Mouse (Mus musculus): ENCODE data around the gene Slirp. TPM values are rescaled to one million over a fixed set of nuclear protein-coding genes. Genes with fewer than 3 reads are reported as not detected.

Gene Slirp
- polyA plus RNA-seq, 1 experiment from 2014 or later, result 269 TPM

DNA sequence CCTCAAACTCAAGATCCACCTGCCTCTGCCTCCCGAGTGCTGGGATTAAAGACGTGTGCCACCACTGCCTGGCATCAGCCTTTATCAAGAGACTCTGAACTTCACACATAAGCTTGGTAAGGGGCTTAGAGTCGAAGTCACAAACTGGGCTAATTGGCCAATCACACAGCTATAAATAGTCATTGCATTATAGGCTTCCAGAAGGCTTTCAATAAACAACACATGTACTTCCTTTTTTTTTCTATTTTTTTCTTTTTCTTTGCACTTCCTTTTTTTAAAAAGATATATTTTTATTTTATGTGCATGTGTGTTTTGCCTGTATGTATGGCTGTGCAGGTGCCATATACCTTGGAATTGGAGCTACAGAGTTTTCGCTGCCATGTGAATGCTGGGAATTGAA is 28.3 kb upstream of the Slirp start:
- Histone ChIP-seq H3K4me3 (no peak overlapping the region), H3K36me3 (no peaks in the 10 kb centered on the region), H3K4me1 (peaks cover 13% of the 10 kb centered on the region), H3K9ac (no peak overlapping the region), H3K4me2 (replicated peaks) (no peak overlapping the region), H3K9me3 (replicated peaks) (no peaks in the 10 kb centered on the region), H3K27me3 (no peaks in the 10 kb centered on the region), H3K27ac (no peak overlapping the region)
- WGBS, result 81% methylated on average over 4 of the region's 4 CpGs
- no peak for ATAC-seq (ENCODE audit: low FRiP score)

DNA sequence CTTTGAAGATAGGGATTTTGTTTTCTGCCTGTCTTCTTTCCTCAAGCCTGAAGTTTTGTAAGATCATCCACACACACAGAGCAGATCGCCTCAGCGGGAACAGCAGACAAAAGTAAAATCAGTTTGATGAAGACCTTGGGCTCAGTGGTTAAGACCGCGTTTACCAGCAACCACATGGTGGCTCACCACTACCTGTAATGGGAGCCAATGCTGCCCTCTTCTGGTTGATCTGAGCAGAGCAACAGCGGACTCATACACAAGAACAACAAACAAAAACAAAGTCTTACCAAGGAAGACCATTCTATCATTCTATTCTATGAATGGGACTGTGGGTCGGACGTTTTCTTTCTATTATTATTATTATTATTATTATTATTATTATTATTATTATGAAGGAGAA is 27.0 kb upstream of the Slirp start:
- Histone ChIP-seq H3K27ac (no peak overlapping the region), H3K27me3 (no peaks in the 10 kb centered on the region), H3K36me3 (no peaks in the 10 kb centered on the region), H3K9me3 (replicated peaks) (no peaks in the 10 kb centered on the region), H3K4me1 (peaks cover 13% of the 10 kb centered on the region), H3K4me2 (replicated peaks) (no peak overlapping the region), H3K4me3 (no peak overlapping the region), H3K9ac (no peak overlapping the region)
- WGBS, result 36% methylated on average over 7 of the region's 7 CpGs
- ATAC-seq (ENCODE audit: low FRiP score), result no peak

DNA sequence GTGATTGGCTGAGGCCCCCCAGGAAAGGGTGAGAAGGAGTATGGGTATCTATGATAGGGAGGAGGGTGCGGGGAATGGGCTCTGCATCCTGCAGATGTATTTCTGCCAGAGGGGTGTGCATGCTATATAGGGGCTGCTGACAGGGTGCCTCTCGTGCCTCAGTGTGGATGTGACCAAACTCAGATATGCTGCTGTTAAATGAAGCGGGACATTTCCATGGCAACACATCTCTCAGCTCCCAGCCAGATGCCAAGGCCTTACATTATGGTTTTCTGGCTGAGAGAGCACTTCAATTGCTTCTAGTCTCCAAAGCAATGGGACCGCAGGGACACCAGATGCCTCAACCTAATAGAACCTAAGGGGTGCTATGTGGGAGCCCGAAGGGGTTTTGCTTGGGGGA is 24.8 kb upstream of the Slirp start:
- Histone ChIP-seq H3K27me3 (no peaks in the 10 kb centered on the region), H3K4me1 (peaks cover 13% of the 10 kb centered on the region), H3K9me3 (replicated peaks) (no peaks in the 10 kb centered on the region), H3K27ac (peak overlapping the region; percentile 83), H3K4me2 (replicated peaks) (no peak overlapping the region), H3K9ac (no peak overlapping the region), H3K4me3 (no peak overlapping the region), H3K36me3 (0 out of 2 replicates have a peak, but pooled peaks cover 3% of the 10 kb centered on the region)
- WGBS, result 42% methylated on average over 5 of the region's 5 CpGs
- peak; percentile 94 for ATAC-seq (ENCODE audit: low FRiP score)

DNA sequence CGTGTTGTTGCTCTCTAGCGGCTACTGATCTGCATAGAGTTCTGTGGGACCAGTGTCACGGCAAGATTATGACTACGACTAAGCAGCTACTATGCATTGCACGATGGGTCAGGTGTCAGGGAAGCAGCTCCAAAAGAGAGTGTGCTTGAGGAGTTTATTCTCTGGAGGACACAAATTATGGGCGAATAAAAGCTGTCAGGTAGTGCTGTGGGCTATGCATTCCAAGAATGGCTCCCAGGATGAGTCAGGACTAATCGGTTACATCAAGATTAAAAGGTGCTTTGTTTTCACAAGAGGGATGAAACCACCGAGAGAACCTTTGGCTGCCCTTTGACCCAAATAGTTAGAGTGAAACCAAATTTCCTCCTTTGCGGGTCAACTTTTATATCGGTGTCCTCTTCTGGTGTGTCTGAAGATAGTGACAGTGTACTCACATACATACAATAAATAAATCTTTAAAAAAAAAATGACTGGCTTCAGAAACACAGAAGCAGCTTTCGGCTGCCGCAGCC is 23.7 kb upstream of the Slirp start:
- no peaks in the 10 kb centered on the region for H3K9me3 ChIP-seq (replicated peaks)
- no peaks in the 10 kb centered on the region for H3K27me3 ChIP-seq
- H3K9ac ChIP-seq, result no peak overlapping the region
- no peak overlapping the region for H3K4me3 ChIP-seq
- no peak overlapping the region for H3K4me2 ChIP-seq (replicated peaks)
- 74% methylated on average over 12 of the region's 12 CpGs for whole genome bisulfite sequencing
- peaks cover 19% of the 10 kb centered on the region for H3K4me1 ChIP-seq
- ATAC-seq (ENCODE audit: low FRiP score), result no peak
- peak overlapping the region; percentile 83 for H3K27ac ChIP-seq
- 0 out of 2 replicates have a peak, but pooled peaks cover 3% of the 10 kb centered on the region for H3K36me3 ChIP-seq

GRCm38 (mm10) chr12:87421708-87422507 is 21.8 kb upstream of the Slirp start:
- ATAC-seq (ENCODE audit: low FRiP score), result no peak
- Histone ChIP-seq H3K27me3 (no peaks in the 10 kb centered on the region), H3K9me3 (replicated peaks) (no peaks in the 10 kb centered on the region), H3K4me3 (no peak overlapping the region), H3K4me2 (replicated peaks) (no peak overlapping the region), H3K36me3 (peaks cover 19% of the 10 kb centered on the region), H3K9ac (no peak overlapping the region), H3K27ac (no peak overlapping the region), H3K4me1 (peaks cover 19% of the 10 kb centered on the region)
- 76% methylated on average over 5 of the region's 5 CpGs for WGBS

GRCm38 (mm10) chr12:87423700-87424099 is 20.0 kb upstream of the Slirp start:
- 34% methylated on average over 1 of the region's 1 CpGs for WGBS
- no peaks in the 10 kb centered on the region for H3K27me3 ChIP-seq
- no peak overlapping the region for H3K27ac ChIP-seq
- H3K9ac ChIP-seq, result no peak overlapping the region
- H3K4me3 ChIP-seq, result no peak overlapping the region
- H3K36me3 ChIP-seq, result peaks cover 35% of the 10 kb centered on the region
- no peaks in the 10 kb centered on the region for H3K9me3 ChIP-seq (replicated peaks)
- H3K4me2 ChIP-seq (replicated peaks), result no peak overlapping the region
- peaks cover 19% of the 10 kb centered on the region for H3K4me1 ChIP-seq
- ATAC-seq (ENCODE audit: low FRiP score), result no peak

DNA sequence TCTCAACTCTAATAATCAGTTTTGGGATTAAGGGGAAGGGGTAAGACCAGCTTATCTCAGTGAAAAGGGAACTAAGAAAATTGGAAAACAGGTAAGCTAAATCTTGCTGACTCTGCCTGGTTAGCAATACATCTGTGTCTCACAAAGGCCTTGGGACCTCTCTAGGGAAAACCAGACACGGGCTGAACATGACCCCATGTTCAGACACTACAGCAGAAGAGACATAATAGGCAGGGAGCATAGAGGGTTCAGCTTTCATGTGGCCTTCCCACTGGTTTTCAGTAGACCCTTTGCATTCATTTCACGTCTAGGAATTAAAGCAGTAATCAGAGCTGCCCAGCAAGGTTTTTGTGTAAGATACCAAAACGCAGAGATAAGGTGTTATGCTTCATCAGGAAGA is 19.2 kb upstream of the Slirp start:
- H3K4me3 ChIP-seq, result no peak overlapping the region
- peaks cover 11% of the 10 kb centered on the region for H3K4me1 ChIP-seq
- ATAC-seq (ENCODE audit: low FRiP score), result no peak
- H3K4me2 ChIP-seq (replicated peaks), result no peak overlapping the region
- no peak overlapping the region for H3K9ac ChIP-seq
- WGBS, result 32% methylated on average over 3 of the region's 3 CpGs
- H3K27ac ChIP-seq, result peak overlapping the region; percentile 52
- no peaks in the 10 kb centered on the region for H3K27me3 ChIP-seq
- H3K9me3 ChIP-seq (replicated peaks), result no peaks in the 10 kb centered on the region
- peaks cover 43% of the 10 kb centered on the region for H3K36me3 ChIP-seq

DNA sequence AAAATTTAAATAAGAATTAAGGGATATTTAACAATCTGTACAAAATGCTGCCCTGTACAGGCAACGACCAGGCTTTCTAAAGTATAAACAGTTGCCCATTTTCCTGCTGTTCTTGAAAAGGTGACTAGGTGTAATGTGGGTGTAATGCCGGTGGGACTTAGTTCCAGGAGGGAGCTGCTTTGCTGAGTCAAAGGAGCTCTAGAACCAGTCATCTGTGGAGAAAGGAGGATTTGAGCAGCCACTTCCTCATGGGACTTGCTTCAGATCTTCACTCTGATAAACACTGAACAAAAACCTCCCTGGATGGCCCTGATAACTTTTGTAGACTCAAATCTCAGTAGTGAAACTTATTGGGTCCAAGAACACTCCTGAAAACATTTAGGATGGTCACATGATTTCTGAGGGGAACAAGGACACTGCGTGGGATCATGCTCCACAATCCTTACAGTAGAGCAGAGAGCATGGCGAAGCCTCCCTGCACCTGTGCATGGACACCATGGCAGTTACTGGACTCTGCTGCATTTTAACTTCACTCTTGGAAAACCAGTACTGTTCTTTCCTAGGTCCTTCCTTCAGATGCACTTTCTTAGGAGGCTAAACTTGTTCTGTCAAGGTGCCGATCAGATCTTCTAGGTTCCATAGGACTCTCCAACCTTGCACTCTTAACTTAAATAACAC is 17.2 kb upstream of the Slirp start:
- Histone ChIP-seq H3K4me2 (replicated peaks) (no peak overlapping the region), H3K27ac (no peak overlapping the region), H3K9ac (no peak overlapping the region), H3K4me3 (no peak overlapping the region), H3K4me1 (0 out of 2 replicates have a peak, but pooled peaks cover 6% of the 10 kb centered on the region), H3K27me3 (no peaks in the 10 kb centered on the region), H3K9me3 (replicated peaks) (no peaks in the 10 kb centered on the region), H3K36me3 (peaks cover 62% of the 10 kb centered on the region)
- no peak for ATAC-seq (ENCODE audit: low FRiP score)
- 94% methylated on average over 5 of the region's 5 CpGs for WGBS

- H3K4me2 ChIP-seq (replicated peaks), result no peak overlapping the region
- H3K4me1 ChIP-seq, result 0 out of 2 replicates have a peak, but pooled peaks cover 6% of the 10 kb centered on the region
- H3K4me3 ChIP-seq, result no peak overlapping the region
- no peak overlapping the region for H3K9ac ChIP-seq
- no peaks in the 10 kb centered on the region for H3K9me3 ChIP-seq (replicated peaks)
- no peak overlapping the region for H3K27ac ChIP-seq
- ATAC-seq (ENCODE audit: low FRiP score), result no peak
- WGBS, result 92% methylated on average over 2 of the region's 2 CpGs
- peaks cover 78% of the 10 kb centered on the region for H3K36me3 ChIP-seq
- H3K27me3 ChIP-seq, result no peaks in the 10 kb centered on the region
Measured at GRCm38 (mm10) chr12:87428295-87428694, 15.4 kb upstream of the Slirp start.

GRCm38 (mm10) chr12:87428885-87429284 is 14.8 kb upstream of the Slirp start:
- Histone ChIP-seq H3K4me2 (replicated peaks) (no peak overlapping the region), H3K27me3 (no peaks in the 10 kb centered on the region), H3K36me3 (peaks cover 81% of the 10 kb centered on the region), H3K4me3 (no peak overlapping the region), H3K9ac (no peak overlapping the region), H3K27ac (no peak overlapping the region), H3K4me1 (0 out of 2 replicates have a peak, but pooled peaks cover 6% of the 10 kb centered on the region), H3K9me3 (replicated peaks) (no peaks in the 10 kb centered on the region)
- ATAC-seq (ENCODE audit: low FRiP score), result no peak
- WGBS, result 90% methylated on average over 8 of the region's 8 CpGs

- Histone ChIP-seq H3K9ac (peak overlapping the region; percentile 95), H3K4me2 (replicated peaks) (peak overlapping the region; percentile 82), H3K9me3 (replicated peaks) (no peaks in the 10 kb centered on the region), H3K36me3 (peaks cover 42% of the 10 kb centered on the region), H3K27ac (no peak overlapping the region), H3K4me3 (peak overlapping the region; percentile 98), H3K27me3 (no peaks in the 10 kb centered on the region), H3K4me1 (peaks cover 22% of the 10 kb centered on the region)
- 38% methylated on average over 12 of the region's 12 CpGs for WGBS
- ATAC-seq (ENCODE audit: low FRiP score), result no peak
Measured at GRCm38 (mm10) chr12:87442177-87443114, 1.2 kb upstream of the Slirp start.
